Mouse (Mus musculus): ENCODE results near the gene Nckap5. TPM values are rescaled to one million over a fixed set of nuclear protein-coding genes. Genes with fewer than 3 reads are reported as not detected.

Gene Nckap5
- polyA plus RNA-seq, 1 experiment from 2014 or later: 8.8 TPM

GRCm38 (mm10) chr1:126693585-126693984, 137.0 kb downstream of the Nckap5 start:
- H3K9me3 ChIP-seq (replicated peaks): no peaks in the 10 kb centered on the region
- ATAC-seq (replicated peaks; ENCODE audit: insufficient number of reproducible peaks, insufficient read depth, low FRiP score, low read depth): no peak
- WGBS: 78% methylated on average over 7 of the region's 7 CpGs
- H3K27ac ChIP-seq: no peak overlapping the region
- no peak overlapping the region for H3K4me3 ChIP-seq
- no peak overlapping the region for H3K4me2 ChIP-seq
- no peaks in the 10 kb centered on the region for H3K36me3 ChIP-seq
- H3K9ac ChIP-seq: no peak overlapping the region
- no peaks in the 10 kb centered on the region for H3K4me1 ChIP-seq (replicated peaks)
- no peaks in the 10 kb centered on the region for H3K27me3 ChIP-seq

- WGBS: 59% methylated on average over 5 of the region's 5 CpGs
- H3K36me3 ChIP-seq: no peaks in the 10 kb centered on the region
- no peak for ATAC-seq (replicated peaks; ENCODE audit: insufficient number of reproducible peaks, insufficient read depth, low FRiP score, low read depth)
Measured at GRCm38 (mm10) chr1:126688593-126688992, 142.0 kb downstream of the Nckap5 start.

GRCm38 (mm10) chr1:126686678-126687077, 143.9 kb downstream of the Nckap5 start:
- Histone ChIP-seq H3K9ac (no peak overlapping the region), H3K27me3 (no peaks in the 10 kb centered on the region), H3K27ac (no peak overlapping the region), H3K36me3 (no peaks in the 10 kb centered on the region), H3K4me3 (no peak overlapping the region), H3K4me1 (replicated peaks) (peaks cover 21% of the 10 kb centered on the region), H3K9me3 (replicated peaks) (no peaks in the 10 kb centered on the region), H3K4me2 (no peak overlapping the region)
- no peak for ATAC-seq (replicated peaks; ENCODE audit: insufficient number of reproducible peaks, insufficient read depth, low FRiP score, low read depth)
- 86% methylated on average over 2 of the region's 2 CpGs for WGBS

More at GRCm38 (mm10) chr1:126688593-126688992, 142.0 kb downstream of the Nckap5 start:
- no peak overlapping the region for H3K4me2 ChIP-seq
- H3K27me3 ChIP-seq: no peaks in the 10 kb centered on the region
- H3K9ac ChIP-seq: no peak overlapping the region
- no peak overlapping the region for H3K4me3 ChIP-seq
- H3K4me1 ChIP-seq (replicated peaks): peaks cover 8% of the 10 kb centered on the region
- no peak overlapping the region for H3K27ac ChIP-seq
- no peaks in the 10 kb centered on the region for H3K9me3 ChIP-seq (replicated peaks)

- H3K4me3 ChIP-seq: peak overlapping the region; percentile 21
- peak; percentile 54; the same call in 1 of the 2 replicates for ATAC-seq (replicated peaks; ENCODE audit: insufficient number of reproducible peaks, insufficient read depth, low FRiP score, low read depth)
Measured at GRCm38 (mm10) chr1:126683621-126684445, 146.8 kb downstream of the Nckap5 start.

GRCm38 (mm10) chr1:126681773-126682172, 148.8 kb downstream of the Nckap5 start:
- no peaks in the 10 kb centered on the region for H3K36me3 ChIP-seq
- H3K4me1 ChIP-seq (replicated peaks): peaks cover 21% of the 10 kb centered on the region
- ATAC-seq (replicated peaks; ENCODE audit: insufficient number of reproducible peaks, insufficient read depth, low FRiP score, low read depth): no peak
- WGBS: 25% methylated on average over 8 of the region's 8 CpGs
- no peak overlapping the region for H3K9ac ChIP-seq
- no peak overlapping the region for H3K27ac ChIP-seq
- no peaks in the 10 kb centered on the region for H3K9me3 ChIP-seq (replicated peaks)
- no peak overlapping the region for H3K4me2 ChIP-seq
- H3K27me3 ChIP-seq: no peaks in the 10 kb centered on the region
- no peak overlapping the region for H3K4me3 ChIP-seq

More at GRCm38 (mm10) chr1:126683621-126684445, 146.8 kb downstream of the Nckap5 start:
- Histone ChIP-seq H3K9me3 (replicated peaks) (no peaks in the 10 kb centered on the region), H3K9ac (no peak overlapping the region), H3K27me3 (no peaks in the 10 kb centered on the region), H3K4me1 (replicated peaks) (peaks cover 21% of the 10 kb centered on the region), H3K36me3 (no peaks in the 10 kb centered on the region), H3K4me2 (peak overlapping the region; percentile 45), H3K27ac (peak overlapping the region; percentile 63)
- WGBS: 15% methylated on average over 11 of the region's 11 CpGs

- 81% methylated on average over 1 of the region's 1 CpGs for WGBS
- Histone ChIP-seq H3K9ac (no peak overlapping the region), H3K4me2 (no peak overlapping the region), H3K36me3 (no peaks in the 10 kb centered on the region), H3K4me1 (replicated peaks) (peaks cover 21% of the 10 kb centered on the region), H3K9me3 (replicated peaks) (no peaks in the 10 kb centered on the region), H3K27ac (no peak overlapping the region), H3K4me3 (no peak overlapping the region), H3K27me3 (no peaks in the 10 kb centered on the region)
- ATAC-seq (replicated peaks; ENCODE audit: insufficient number of reproducible peaks, insufficient read depth, low FRiP score, low read depth): no peak
Measured at GRCm38 (mm10) chr1:126679348-126679747, 151.3 kb downstream of the Nckap5 start.

GRCm38 (mm10) chr1:126677280-126677679, 153.3 kb downstream of the Nckap5 start:
- no peaks in the 10 kb centered on the region for H3K36me3 ChIP-seq
- no peak overlapping the region for H3K4me2 ChIP-seq
- H3K27ac ChIP-seq: no peak overlapping the region
- WGBS: 46% methylated on average over 4 of the region's 4 CpGs
- H3K27me3 ChIP-seq: no peaks in the 10 kb centered on the region
- H3K4me1 ChIP-seq (replicated peaks): peaks cover 4% of the 10 kb centered on the region; the same call in 1 of the 2 replicates
- no peak overlapping the region for H3K4me3 ChIP-seq
- H3K9me3 ChIP-seq (replicated peaks): no peaks in the 10 kb centered on the region
- H3K9ac ChIP-seq: no peak overlapping the region
- ATAC-seq (replicated peaks; ENCODE audit: insufficient number of reproducible peaks, insufficient read depth, low FRiP score, low read depth): no peak

- Histone ChIP-seq H3K4me3 (no peak overlapping the region), H3K9me3 (replicated peaks) (no peaks in the 10 kb centered on the region), H3K36me3 (no peaks in the 10 kb centered on the region), H3K4me1 (replicated peaks) (peaks cover 1% of the 10 kb centered on the region; the same call in 1 of the 2 replicates), H3K4me2 (no peak overlapping the region), H3K27me3 (no peaks in the 10 kb centered on the region), H3K27ac (no peak overlapping the region), H3K9ac (no peak overlapping the region)
- 0% methylated on average over 1 of the region's 1 CpGs for WGBS
- ATAC-seq (replicated peaks; ENCODE audit: insufficient number of reproducible peaks, insufficient read depth, low FRiP score, low read depth): no peak
Measured at GRCm38 (mm10) chr1:126676769-126677168, 153.8 kb downstream of the Nckap5 start.

- no peak overlapping the region for H3K27ac ChIP-seq
- no peak overlapping the region for H3K9ac ChIP-seq
- H3K4me2 ChIP-seq: no peak overlapping the region
- no peak overlapping the region for H3K4me3 ChIP-seq
- ATAC-seq (replicated peaks; ENCODE audit: insufficient number of reproducible peaks, insufficient read depth, low FRiP score, low read depth): no peak
- H3K4me1 ChIP-seq (replicated peaks): no peaks in the 10 kb centered on the region
- 59% methylated on average over 1 of the region's 1 CpGs for WGBS
- H3K27me3 ChIP-seq: no peaks in the 10 kb centered on the region
- H3K36me3 ChIP-seq: no peaks in the 10 kb centered on the region
- H3K9me3 ChIP-seq (replicated peaks): no peaks in the 10 kb centered on the region
Measured at GRCm38 (mm10) chr1:126675142-126675541, 155.5 kb downstream of the Nckap5 start.

- no peak overlapping the region for H3K9ac ChIP-seq
- no peaks in the 10 kb centered on the region for H3K4me1 ChIP-seq (replicated peaks)
- no peak overlapping the region for H3K4me2 ChIP-seq
- 80% methylated on average over 2 of the region's 2 CpGs for WGBS
- no peak overlapping the region for H3K27ac ChIP-seq
- no peak for ATAC-seq (replicated peaks; ENCODE audit: insufficient number of reproducible peaks, insufficient read depth, low FRiP score, low read depth)
- no peak overlapping the region for H3K4me3 ChIP-seq
- H3K9me3 ChIP-seq (replicated peaks): no peaks in the 10 kb centered on the region
- H3K36me3 ChIP-seq: no peaks in the 10 kb centered on the region
- H3K27me3 ChIP-seq: no peaks in the 10 kb centered on the region
Measured at GRCm38 (mm10) chr1:126673238-126673637, 157.4 kb downstream of the Nckap5 start.

GRCm38 (mm10) chr1:126670507-126670906, 160.1 kb downstream of the Nckap5 start:
- H3K9me3 ChIP-seq (replicated peaks): no peaks in the 10 kb centered on the region
- H3K9ac ChIP-seq: no peak overlapping the region
- ATAC-seq (replicated peaks; ENCODE audit: insufficient number of reproducible peaks, insufficient read depth, low FRiP score, low read depth): no peak
- H3K27ac ChIP-seq: no peak overlapping the region
- no peaks in the 10 kb centered on the region for H3K27me3 ChIP-seq
- no peak overlapping the region for H3K4me3 ChIP-seq
- no peaks in the 10 kb centered on the region for H3K36me3 ChIP-seq
- no peak overlapping the region for H3K4me2 ChIP-seq
- no peaks in the 10 kb centered on the region for H3K4me1 ChIP-seq (replicated peaks)
- 86% methylated on average over 3 of the region's 3 CpGs for whole genome bisulfite sequencing

All from heart, embryonic 15.5 days (tissue).